23 mouse cellular contexts compared by ENCODE assay signal in genomic region chr10:61339216-61339615, GRCm38 (mm10). TPM values are rescaled to one million over a fixed set of nuclear protein-coding genes. Genes with fewer than 3 reads are reported as not detected.
DNase-seq lines count a peak whose midpoint lies in the region; TF ChIP-seq lines count a peak whose summit lies in the region.
"Had no signal": no experiment of that assay in that cellular context is flagged by ENCODE, and none has a peak within 500 bp of the region (broad histone marks: within the 10 kb centered on the region; RNA-seq: fewer than 3 reads in every experiment).

No protein-coding gene starts in this region.

- peaks cover 7% of the 10 kb centered on the region for H3K4me1 ChIP-seq in testis, adult 2 months (ENCODE audit: control insufficient read depth, insufficient read depth, low read length)
- H3K4me1 ChIP-seq: forebrain, embryonic 13.5 days had no signal

- H3K36me3 ChIP-seq in testis, adult 2 months (ENCODE audit: control insufficient read depth, insufficient read depth, low read length) = no peaks in the 10 kb centered on the region
- H3K36me3 ChIP-seq: G1E had no signal

- intact Hi-C loops in gastrocnemius, adult 2 months (cut with DNase I) = no loop called here
- intact Hi-C loops in left cerebral cortex, adult 2 months (cut with DNase I) = loop anchor here (5.0 kb wide), 1 partner anchor 62 kb away; no protein-coding TSS in a partner anchor
- intact Hi-C loops in left cerebral cortex, postnatal 14 days (cut with DNase I) = loop anchor here (5.0 kb wide), 1 partner anchor 62 kb away; no protein-coding TSS in a partner anchor

- no peak overlapping the region for H3K4me3 ChIP-seq in gastrocnemius, adult 2 months
- H3K4me3 ChIP-seq in left cerebral cortex, adult 2 months = no peak overlapping the region
- H3K4me3 ChIP-seq in testis, adult 2 months (ENCODE audit: control insufficient read depth, low read depth, low read length) = no peak overlapping the region
- H3K4me3 ChIP-seq: embryonic facial prominence, embryonic 10.5 days; forebrain, embryonic 13.5 days; hindbrain, embryonic 10.5 days; midbrain, embryonic 10.5 days had no signal

- H3K27ac ChIP-seq in gastrocnemius, adult 2 months = no peak overlapping the region
- no peak overlapping the region for H3K27ac ChIP-seq in left cerebral cortex, adult 2 months
- no peak overlapping the region for H3K27ac ChIP-seq in testis, adult 2 months (ENCODE audit: control insufficient read depth, insufficient read depth, low read depth, low read length)
- H3K27ac ChIP-seq: embryonic facial prominence, embryonic 10.5 days; forebrain, embryonic 13.5 days; hindbrain, embryonic 10.5 days; midbrain, embryonic 10.5 days had no signal

- no peak for DNase-seq in gastrocnemius, adult 2 months
- no peak for DNase-seq in gastrocnemius, postnatal 10 days
- DNase-seq in left cerebral cortex, adult 2 months (ENCODE audit: extremely low spot score in 1 of 2, low spot score in 2 of 2) = no peak
- DNase-seq in left cerebral cortex, postnatal 14 days (ENCODE audit: low spot score in 2 of 2) = no peak
- DNase-seq in testis, postnatal 10 days (ENCODE audit: low spot score) = no peak
- peak; percentile 77 for DNase-seq in R1 (ENCODE audit: low read depth, low spot score)
- no peak for DNase-seq in heart, postnatal 4 days
- DNase-seq: adrenal gland, postnatal 10 days; cerebellum, adult 11-12 months; cerebellum, postnatal 36 days; kidney, postnatal 25 days; right cerebral cortex, postnatal 4 days had no signal

- H3K27me3 ChIP-seq in testis, adult 2 months (ENCODE audit: control insufficient read depth, insufficient read depth, low read length) = no peaks in the 10 kb centered on the region
- H3K27me3 ChIP-seq: forebrain, embryonic 13.5 days had no signal

- peak; percentile 36 for TF ChIP-seq CTCF in gastrocnemius, adult 2 months (IDR thresholded peaks at IDR 0.05)
- peak; percentile 11; the same call in 1 of the 2 replicates for TF ChIP-seq CTCF in left cerebral cortex, adult 2 months (IDR thresholded peaks at IDR 0.05)
- TF ChIP-seq CTCF in testis, adult 2 months (IDR thresholded peaks at IDR 0.05; ENCODE audit: control insufficient read depth, insufficient read depth, insufficient replicate concordance, low read depth, low read length) = peak; percentile 45; the same call in 1 of the 2 replicates

- TF ChIP-seq POLR2A in testis, adult 2 months (IDR thresholded peaks at IDR 0.05; ENCODE audit: control insufficient read depth, low read depth, low read length) = no peak

RNA-seq across cellular contexts. Expression of gene Prf1, which starts 41.6 kb away (rescaled TPM):
- total RNA-seq in gastrocnemius, adult 2 months (2021) = not detected
- total RNA-seq in gastrocnemius, postnatal 10 days (2021) = not detected
- total RNA-seq in left cerebral cortex, adult 2 months (2021) = not detected
- total RNA-seq in left cerebral cortex, postnatal 14 days (2021) = not detected
- polyA plus RNA-seq in testis, adult 2 months (2012; rRNA removed) = not detected in 2 replicates
- under 1 TPM in 1 of 2 experiments, not detected in 1; 0.09 TPM for total RNA-seq in heart, postnatal 4 days (2021)
- total RNA-seq: layer of hippocampus, postnatal 10 days; left cerebral cortex, postnatal 10 days had no signal
- polyA plus RNA-seq: brain, embryonic 14.5 days; embryonic facial prominence, embryonic 10.5 days; forebrain, embryonic 13.5 days; G1E; hindbrain, embryonic 10.5 days; limb, embryonic 14.5 days; midbrain, embryonic 10.5 days; neural tube, embryonic 14.5 days had no signal

RNA-seq across cellular contexts. Expression of gene Pald1, which starts 44.1 kb away (rescaled TPM):
- 1 to 10 TPM; 4.0 to 7.2 TPM for total RNA-seq in gastrocnemius, adult 2 months (2021)
- total RNA-seq in gastrocnemius, postnatal 10 days (2021) = 10 to 100 TPM; 18.5 to 28.3 TPM
- total RNA-seq in left cerebral cortex, adult 2 months (2021) = 1 to 10 TPM; 8.1 to 8.3 TPM
- total RNA-seq in left cerebral cortex, postnatal 14 days (2021) = 10 to 100 TPM; 15.0 to 15.1 TPM
- 6.7 and 7.5 TPM in 2 replicates for polyA plus RNA-seq in testis, adult 2 months (2012; rRNA removed)
- 10 to 100 TPM; 38.1 to 38.9 TPM for total RNA-seq in heart, postnatal 4 days (2021)
- total RNA-seq: G1E had no signal
